Mouse (Mus musculus): ENCODE results near the gene Slc25a18.

DNA sequence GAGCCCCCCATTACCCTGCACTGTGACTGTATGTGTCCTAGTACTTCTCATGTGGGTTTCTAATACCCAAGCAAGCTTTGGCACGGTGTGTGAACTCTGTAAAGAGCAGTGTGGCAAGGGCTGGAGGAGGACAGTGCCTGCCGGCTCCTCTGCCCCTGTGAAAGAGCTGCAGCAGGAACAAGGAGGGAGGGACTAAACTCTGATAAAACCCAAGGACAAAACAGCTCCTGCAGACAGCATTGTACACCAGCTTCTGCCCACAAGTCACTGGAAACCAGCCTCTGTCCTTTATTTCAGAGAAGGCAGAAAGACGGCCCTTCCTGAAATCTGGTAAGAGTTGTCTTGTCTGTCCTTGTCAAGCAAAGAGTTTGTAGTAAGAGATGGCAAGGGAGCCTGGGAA lies 2.9 kb downstream of the Slc25a18 start:
- TF ChIP-seq CTCF (IDR thresholded peaks at IDR 0.05; ENCODE audit: extremely low read depth, insufficient read length, insufficient replicate concordance, low read depth, low read length): no peak
- TF ChIP-seq POLR2A (IDR thresholded peaks at IDR 0.05; ENCODE audit: low read depth, low read length): no peak

Data from small intestine, adult 2 months (tissue).